Mouse (Mus musculus) G1E (cell line): ENCODE data around the gene Rras2.

ENCODE experiments used
- CTCF ChIP-seq: IDR thresholded peaks from 2 replicates; pipeline ENCODE4 v1.5.1; 2012; ENCODE audit warnings: low read depth, low read length, inconsistent platforms, mixed read lengths
- GATA1 ChIP-seq: IDR thresholded peaks from 2 replicates; pipeline ENCODE4 v1.6.1; 2012; ENCODE audit warnings: borderline replicate concordance, low read length, inconsistent platforms, mixed read lengths
- POLR2AphosphoS5 ChIP-seq: IDR thresholded peaks from 2 replicates; pipeline ENCODE4 v1.6.1; 2012; ENCODE audit warnings: low read depth, low read length, inconsistent platforms; ENCODE audit not compliant: insufficient replicate concordance
- TAL1 ChIP-seq: conservative IDR thresholded peaks from 2 replicates; pipeline ENCODE4 v1.6.1; 2012; ENCODE audit warnings: low read depth, low read length, inconsistent platforms, mixed read lengths

DNA sequence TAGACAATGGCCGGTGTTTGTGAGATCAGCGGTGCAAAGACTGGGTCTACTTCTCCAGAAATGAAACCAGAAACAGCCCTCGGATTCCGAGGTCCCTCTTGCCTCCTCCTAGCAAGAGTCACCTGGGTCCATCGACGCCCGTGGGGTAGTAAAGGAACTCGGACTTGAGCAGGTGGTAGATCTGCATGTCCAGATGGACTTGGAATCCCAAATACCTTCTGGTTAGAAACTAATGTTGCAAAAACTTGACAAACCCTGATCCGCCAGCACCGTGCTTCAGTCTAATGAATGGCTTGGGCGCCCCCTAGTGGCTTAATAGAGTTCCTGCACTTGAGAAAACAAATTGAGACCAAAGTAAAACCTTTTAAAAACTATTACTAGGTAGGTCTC, 96.9 kb downstream of the Rras2 start:
- TF ChIP-seq CTCF (peak; percentile 68; the same call in 1 of the 2 replicates), POLR2AphosphoS5 (no peak), GATA1 (no peak), TAL1 (no peak)
